Mouse (Mus musculus): ENCODE measurements at regions not wholly inside any gene's neighbourhood (a gene's known extent, or its start where the extent isn't known, plus 50 kb on each side); places are given as distances from the start of the nearest gene placed in this dataset.

- no peak for TF ChIP-seq CTCF (IDR thresholded peaks at IDR 0.05; ENCODE audit: low read depth)
- no peak for TF ChIP-seq EP300 (IDR thresholded peaks at IDR 0.05; ENCODE audit: low read depth)
These were observed 204.3 kb upstream of the Jade1 start for GRCm38 (mm10) chr3:41351091-41351685.
